In genomic region chr12:85969571-85969970, GRCm38 (mm10) we compare ENCODE assay signal across 12 mouse cellular contexts.
DNase-seq lines count a peak whose midpoint lies in the region; ATAC-seq and TF ChIP-seq lines count a peak whose summit lies in the region.
"Had no signal": no experiment of that assay in that cellular context is flagged by ENCODE, and none has a peak within 500 bp of the region (broad histone marks: within the 10 kb centered on the region; RNA-seq: fewer than 3 reads in every experiment).

No protein-coding gene starts in this region.

- 76% methylated on average over 5 of the region's 5 CpGs for WGBS in midbrain, embryonic 10.5 days
- 47% methylated on average over 5 of the region's 5 CpGs for WGBS in kidney, embryonic 15.5 days
- 74% methylated on average over 5 of the region's 5 CpGs for WGBS in forebrain, embryonic 11.5 days

- peak; percentile 93 for ATAC-seq in granulocyte monocyte progenitor cell, adult 5-6 weeks (replicated peaks; ENCODE audit: poor library complexity, severe bottlenecking)
- no peak for ATAC-seq in kidney, embryonic 15.5 days (replicated peaks; ENCODE audit: low FRiP score)
- ATAC-seq in forebrain, embryonic 11.5 days (replicated peaks; ENCODE audit: low FRiP score) = no peak

- no peaks in the 10 kb centered on the region for H3K9me3 ChIP-seq in ES-E14 (ENCODE audit: control insufficient read depth, insufficient read depth, low read depth, low read length)
- H3K9me3 ChIP-seq in midbrain, embryonic 10.5 days (replicated peaks) = no peaks in the 10 kb centered on the region
- no peaks in the 10 kb centered on the region for H3K9me3 ChIP-seq in kidney, embryonic 15.5 days (replicated peaks)
- no peaks in the 10 kb centered on the region for H3K9me3 ChIP-seq in forebrain, embryonic 11.5 days (ENCODE audit: control insufficient read depth, low read length)
- H3K9me3 ChIP-seq: forebrain, embryonic 12.5 days; hindbrain, embryonic 15.5 days; liver, embryonic 13.5 days had no signal

- peaks cover 0 to 13% of the 10 kb centered on the region in 2 experiments; a peak in 2 of 4 replicates for H3K4me1 ChIP-seq in ES-E14 (ENCODE audit: control insufficient read depth in 2 of 2, insufficient read depth in 2 of 2, low read length in 2 of 2, poor library complexity in 1 of 2)
- 0 out of 2 replicates have a peak, but pooled peaks cover 7% of the 10 kb centered on the region for H3K4me1 ChIP-seq in midbrain, embryonic 10.5 days
- peaks cover 20% of the 10 kb centered on the region for H3K4me1 ChIP-seq in kidney, embryonic 15.5 days
- no peaks in the 10 kb centered on the region for H3K4me1 ChIP-seq in forebrain, embryonic 11.5 days (replicated peaks; ENCODE audit: control insufficient read depth, insufficient read depth, low read length)

- H3K9ac ChIP-seq in ES-E14 (ENCODE audit: insufficient read depth, low read depth, low read length, poor library complexity, severe bottlenecking) = no peak overlapping the region; the same call in 1 of the 2 replicates
- H3K9ac ChIP-seq in kidney, embryonic 15.5 days = no peak overlapping the region
- no peak overlapping the region for H3K9ac ChIP-seq in forebrain, embryonic 11.5 days (ENCODE audit: low read length)
- H3K9ac ChIP-seq: forebrain, embryonic 12.5 days; hindbrain, embryonic 15.5 days; liver, embryonic 13.5 days had no signal

- 0 out of 2 replicates have a peak overlapping the region, but pooled peaks have one; percentile 36 for H3K27ac ChIP-seq in ES-E14 (ENCODE audit: insufficient read depth, low read depth, low read length, poor library complexity, severe bottlenecking)
- no peak overlapping the region for H3K27ac ChIP-seq in midbrain, embryonic 10.5 days (replicated peaks)
- H3K27ac ChIP-seq in kidney, embryonic 15.5 days = no peak overlapping the region
- H3K27ac ChIP-seq in forebrain, embryonic 11.5 days (ENCODE audit: low read depth, low read length) = no peak overlapping the region
- H3K27ac ChIP-seq: forebrain, embryonic 12.5 days; hindbrain, embryonic 15.5 days; liver, embryonic 13.5 days had no signal

- in situ Hi-C loops in ES-E14 (cut with MboI; ENCODE audit: low sequenced_read_pairs in 2 of 2, unreplicated experiment in 2 of 2) = no loop called here

- no peak overlapping the region for H3K4me2 ChIP-seq in kidney, embryonic 15.5 days
- no peak overlapping the region for H3K4me2 ChIP-seq in forebrain, embryonic 11.5 days (ENCODE audit: low read depth, low read length, severe bottlenecking)
- H3K4me2 ChIP-seq: forebrain, embryonic 12.5 days; hindbrain, embryonic 15.5 days; liver, embryonic 13.5 days had no signal

- no peaks in the 10 kb centered on the region for H3K36me3 ChIP-seq in ES-E14 (ENCODE audit: control insufficient read depth, insufficient read depth, low read length, poor library complexity, severe bottlenecking)
- no peaks in the 10 kb centered on the region for H3K36me3 ChIP-seq in midbrain, embryonic 10.5 days
- no peaks in the 10 kb centered on the region for H3K36me3 ChIP-seq in kidney, embryonic 15.5 days
- no peaks in the 10 kb centered on the region for H3K36me3 ChIP-seq in forebrain, embryonic 11.5 days (ENCODE audit: control insufficient read depth, insufficient read depth, low read length)
- H3K36me3 ChIP-seq: forebrain, embryonic 12.5 days; hindbrain, embryonic 15.5 days; liver, embryonic 13.5 days had no signal

- no peak overlapping the region for H3K4me3 ChIP-seq in ES-E14 (ENCODE audit: insufficient read depth in 1 of 2, low read depth in 1 of 2, low read length in 2 of 2, poor library complexity in 1 of 2, severe bottlenecking in 1 of 2)
- no peak overlapping the region for H3K4me3 ChIP-seq in midbrain, embryonic 10.5 days
- H3K4me3 ChIP-seq in kidney, embryonic 15.5 days (replicated peaks) = no peak overlapping the region
- H3K4me3 ChIP-seq in forebrain, embryonic 11.5 days (ENCODE audit: low read depth, low read length) = no peak overlapping the region
- H3K4me3 ChIP-seq: forebrain, embryonic 12.5 days; hindbrain, embryonic 15.5 days; liver, embryonic 13.5 days had no signal

- DNase-seq in 416B (ENCODE audit: low read depth) = peak; percentile 93
- DNase-seq in ES-E14 (ENCODE audit: low read depth, low spot score) = no peak
- peak; percentile 35 for DNase-seq in skeletal muscle tissue, adult 2 months (ENCODE audit: low read depth, low spot score)
- DNase-seq in midbrain, embryonic 10.5 days (ENCODE audit: low spot score) = no peak
- DNase-seq in embryo, embryonic 9.5 days (ENCODE audit: extremely low spot score) = no peak
- DNase-seq in forebrain, embryonic 11.5 days (ENCODE audit: low spot score) = no peak
- DNase-seq: adrenal gland, postnatal 25 days; liver, embryonic 13.5 days had no signal

- no peaks in the 10 kb centered on the region for H3K27me3 ChIP-seq in midbrain, embryonic 10.5 days (ENCODE audit: low read depth, poor library complexity, severe bottlenecking)
- H3K27me3 ChIP-seq in kidney, embryonic 15.5 days = no peaks in the 10 kb centered on the region
- H3K27me3 ChIP-seq in forebrain, embryonic 11.5 days (ENCODE audit: control insufficient read depth, insufficient read depth, low read length) = no peaks in the 10 kb centered on the region
- H3K27me3 ChIP-seq: forebrain, embryonic 12.5 days; hindbrain, embryonic 15.5 days; liver, embryonic 13.5 days had no signal

TF ChIP-seq in ES-E14, 5 proteins besides CTCF, POLR2A, EP300 and RAD21:
- no peak for TF ChIP-seq CHD2 (IDR thresholded peaks at IDR 0.05; ENCODE audit: low read depth, low read length)
- no peak for TF ChIP-seq ZC3H11A (IDR thresholded peaks at IDR 0.05; ENCODE audit: borderline replicate concordance, low read depth, low read length)
- TF ChIP-seq MAFK (IDR thresholded peaks at IDR 0.05; ENCODE audit: insufficient read depth, low read depth, low read length) = no peak
- no peak for TF ChIP-seq ZNF384 (IDR thresholded peaks at IDR 0.05; ENCODE audit: low read depth, low read length)
- no peak for TF ChIP-seq HCFC1 (IDR thresholded peaks at IDR 0.05; ENCODE audit: borderline replicate concordance, insufficient read depth, low read length)

Comparison
In these comparisons a context has a peak if more than half of its experiments do, and no peak if none do; other contexts are left out.
1. DNase-seq: peak in 416B (single experiment) and skeletal muscle tissue, adult 2 months (single experiment); none in ES-E14 (single experiment), midbrain, embryonic 10.5 days (single experiment), embryo, embryonic 9.5 days (single experiment) and forebrain, embryonic 11.5 days (single experiment).